Mouse (Mus musculus) cerebellum, adult 2 months (tissue): ENCODE measurements around the gene Arntl.

Experiments used
- CTCF ChIP-seq: fragments of 200-500 bp; IDR thresholded peaks from 2 replicates; pipeline ENCODE4 v1.5.1; 2011; ENCODE audit warnings: low read depth, mild to moderate bottlenecking, control low read depth, low read length, moderate library complexity, borderline replicate concordance; ENCODE audit not compliant: insufficient read depth
- POLR2A ChIP-seq: fragments of 200-500 bp; IDR thresholded peaks from 2 replicates; pipeline ENCODE4 v1.6.1; 2011; ENCODE audit warnings: low read length, control low read depth, borderline replicate concordance; ENCODE audit not compliant: insufficient read depth

DNA sequence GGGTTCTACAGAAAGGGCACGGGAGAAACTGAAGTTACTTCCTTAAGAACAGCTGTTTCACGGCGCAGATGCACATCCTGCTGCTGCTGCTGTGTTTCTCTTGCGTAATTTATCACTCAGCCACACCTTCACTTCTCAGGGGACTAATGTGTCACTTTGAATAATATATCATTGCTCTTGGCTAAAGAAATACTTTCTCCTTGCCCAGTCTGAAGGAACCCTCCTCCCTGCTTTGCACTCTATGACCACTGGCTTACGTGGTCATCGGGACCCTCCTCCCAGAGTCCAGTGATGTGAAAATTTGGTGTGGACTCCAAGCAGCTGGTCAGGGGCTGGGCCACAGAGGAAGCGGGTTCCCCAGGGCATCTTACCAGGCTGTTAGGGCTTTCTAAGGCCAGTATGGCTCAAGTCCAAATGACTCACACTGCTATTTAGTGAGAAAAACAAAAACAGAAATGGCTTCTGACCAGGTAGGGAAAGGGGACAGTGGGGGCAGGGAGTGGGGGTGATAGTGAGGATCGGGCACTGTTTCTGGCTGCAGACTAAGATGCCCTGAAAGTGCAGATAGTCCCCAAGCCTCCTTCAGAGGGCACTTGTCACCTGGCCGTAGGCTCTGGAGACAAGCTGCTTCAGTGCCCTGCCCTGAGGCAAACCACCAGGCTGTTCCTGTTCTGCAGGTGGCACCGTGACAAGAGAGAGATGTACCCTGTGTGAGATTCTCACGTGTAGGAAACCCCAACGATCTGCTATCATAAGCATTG lies 34.8 kb downstream of the Arntl start:
- no peak for TF ChIP-seq POLR2A
- no peak for TF ChIP-seq CTCF
